Mouse (Mus musculus) liver, embryonic 14.5 days (tissue): ENCODE results near the gene D030056L22Rik. TPM values are rescaled to one million over a fixed set of nuclear protein-coding genes. Genes with fewer than 3 reads are reported as not detected.

ENCODE experiments used
- ATAC-seq: fragments of 200-750 bp; cut with Nextera tagmentation; 2 replicates; pipeline ENCODE4 v1.8.0; 2017; ENCODE audit warnings: moderate number of reproducible peaks, mild to moderate bottlenecking, moderate library complexity; ENCODE audit not compliant: insufficient read depth
- DNase-seq, 3 experiments: peaks; one replicate each; pipeline ENCODE4 v3.0.0-alpha.2; 2012 to 2013; ENCODE audit warnings: low read depth in 3 of 3, low spot score in 3 of 3
- H3K27ac ChIP-seq: fragments of 300-500 bp; sonication (generic); 2 replicates; pipeline ENCODE4 v1.5.1; 2014; ENCODE audit warnings: moderate library complexity, mild to moderate bottlenecking, control low read depth, inconsistent platforms
- H3K27me3 ChIP-seq: fragments of 300-500 bp; sonication (generic); 2 replicates; pipeline ENCODE4 v1.6.1; 2014; ENCODE audit warnings: mild to moderate bottlenecking, low read length, moderate library complexity; ENCODE audit not compliant: control insufficient read depth, insufficient read depth
- H3K36me3 ChIP-seq: fragments of 300-500 bp; sonication (generic); replicated peaks from 2 replicates; pipeline ENCODE4 v1.6.1; 2014; ENCODE audit warnings: low read depth; ENCODE audit not compliant: control insufficient read depth, insufficient read depth
- H3K4me1 ChIP-seq, 2 experiments: fragments of 200-500 bp in 1 of 2; fragments of 300-500 bp in 1 of 2; sonication (generic) in 1 of 2; replicated peaks; 2 replicates each; pipeline ENCODE4 v1.6.1; 2012 to 2014; ENCODE audit warnings: antibody characterized with exemption in 1 of 2, inconsistent platforms in 1 of 2, low read length in 1 of 2; ENCODE audit not compliant: control insufficient read depth in 2 of 2, insufficient read depth in 2 of 2
- H3K4me2 ChIP-seq: fragments of 300-500 bp; sonication (generic); 2 replicates; pipeline ENCODE4 v1.6.1; 2014; ENCODE audit warnings: low read depth, mild to moderate bottlenecking, control low read depth, moderate library complexity
- H3K4me3 ChIP-seq, 2 experiments: fragments of 200-500 bp in 1 of 2; fragments of 300-500 bp in 1 of 2; sonication (generic) in 1 of 2; 2 replicates each; pipeline ENCODE4 v1.5.1; 2012 to 2014; ENCODE audit warnings: low read depth in 2 of 2, low read length in 2 of 2, mild to moderate bottlenecking in 2 of 2, control low read depth in 1 of 2, inconsistent platforms in 1 of 2, moderate library complexity in 1 of 2; ENCODE audit not compliant: insufficient read depth in 1 of 2
- H3K9ac ChIP-seq: fragments of 300-500 bp; sonication (generic); replicated peaks from 2 replicates; pipeline ENCODE4 v1.6.1; 2014; ENCODE audit warnings: mild to moderate bottlenecking, control low read depth, moderate library complexity
- H3K9me3 ChIP-seq: fragments of 300-500 bp; sonication (generic); 2 replicates; pipeline ENCODE4 v1.6.1; 2016; ENCODE audit warnings: low read length, mixed read lengths; ENCODE audit not compliant: control insufficient read depth
- CTCF ChIP-seq: IDR thresholded peaks from 2 replicates; pipeline ENCODE4 v1.5.1; 2016; ENCODE audit warnings: antibody characterized with exemption, low read depth, control low read depth
- EP300 ChIP-seq: IDR thresholded peaks from 2 replicates; pipeline ENCODE4 v1.6.1; 2016; ENCODE audit warnings: antibody characterized with exemption, low read depth
- WGBS: fragments of 180-500 bp; shearing (Covaris S2); extraction: QIAGEN DNeasy Blood & Tissue Kit; methylation state at CpG from one replicate; pipeline ENCODE4 v1.1.7; 2014; ENCODE audit not compliant: insufficient replicate concordance; 5-methylcytosine and 5-hydroxymethylcytosine counted together
- polyA plus RNA-seq, 2 experiments: library from polyadenylated mRNA; depleted of rRNA in 1 of 2; stranded (reverse) in 1 of 2; unstranded in 1 of 2; fragments of >200 nt; fragmentation: Nextera tagmentation in 1 of 2; extraction: Ambion mirVana in 1 of 2; gene quantifications; 2 replicates each; pipeline versions ENCODE4 v1.2.1 to v1.2.3; 2012 to 2014

The D030056L22Rik gene
- polyA plus RNA-seq, 2 experiments = 28.3 to 36.6 TPM

DNA sequence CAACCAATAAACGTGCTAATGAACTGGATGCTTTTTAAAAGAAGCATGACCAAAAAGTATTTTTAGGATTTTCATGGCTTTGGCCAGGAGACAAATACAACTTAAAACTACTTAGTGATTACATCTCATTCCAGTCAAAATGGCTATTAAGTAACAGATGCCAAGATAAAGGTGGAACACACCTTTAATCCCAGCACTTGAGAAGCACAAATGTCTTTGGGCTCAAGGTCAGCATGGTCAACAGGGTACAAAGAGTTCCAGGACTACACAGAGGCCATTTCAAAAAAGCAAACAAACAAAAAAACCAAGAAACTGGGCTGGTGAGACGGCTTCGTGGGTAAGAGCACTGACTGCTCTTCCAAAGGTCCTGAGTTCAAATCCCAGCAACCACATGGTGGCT, 7.3 kb downstream of the D030056L22Rik start:
- H3K27ac ChIP-seq = no peak overlapping the region
- H3K9me3 ChIP-seq = no peaks in the 10 kb centered on the region
- H3K4me2 ChIP-seq = no peak overlapping the region
- TF ChIP-seq CTCF (no peak), EP300 (no peak)
- no peaks in the 10 kb centered on the region for H3K27me3 ChIP-seq
- H3K4me1 ChIP-seq = peaks cover 2 to 5% of the 10 kb centered on the region in 2 experiments; a peak in 2 of 4 replicates
- 76% methylated on average over 3 of the region's 3 CpGs for WGBS
- no peak overlapping the region for H3K9ac ChIP-seq
- no peak overlapping the region for H3K4me3 ChIP-seq
- DNase-seq (no peak), ATAC-seq (no peak)
- H3K36me3 ChIP-seq = peaks cover 22% of the 10 kb centered on the region

DNA sequence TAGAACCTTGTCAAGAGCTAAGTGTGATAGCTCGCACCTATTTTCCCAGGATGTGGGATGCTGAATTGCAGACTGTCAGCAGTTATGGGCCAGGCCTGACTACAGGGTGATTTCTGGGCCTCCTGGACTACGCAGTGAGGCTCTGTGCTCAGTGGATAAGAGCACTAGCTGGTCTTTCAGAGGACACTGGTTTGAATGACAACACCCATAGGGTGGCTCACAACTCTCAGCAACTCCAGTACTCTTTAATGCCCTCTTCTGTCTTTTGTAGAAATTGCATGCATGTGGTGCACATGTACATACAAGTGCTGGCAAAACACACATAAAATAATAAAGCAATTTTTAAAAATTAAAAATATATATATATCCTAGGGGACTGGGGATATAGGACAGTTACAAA, 12.2 kb downstream of the D030056L22Rik start:
- no peaks in the 10 kb centered on the region for H3K4me1 ChIP-seq
- no peak for DNase-seq
- H3K27me3 ChIP-seq = no peaks in the 10 kb centered on the region
- no peaks in the 10 kb centered on the region for H3K36me3 ChIP-seq
- TF ChIP-seq CTCF = peak; percentile 33
- no peak for TF ChIP-seq EP300
- 31% methylated on average over 2 of the region's 2 CpGs for WGBS
- H3K4me2 ChIP-seq = no peak overlapping the region
- no peak overlapping the region for H3K4me3 ChIP-seq
- H3K9ac ChIP-seq = no peak overlapping the region
- no peaks in the 10 kb centered on the region for H3K9me3 ChIP-seq
- H3K27ac ChIP-seq = no peak overlapping the region
- peak; percentile 65 for ATAC-seq

DNA sequence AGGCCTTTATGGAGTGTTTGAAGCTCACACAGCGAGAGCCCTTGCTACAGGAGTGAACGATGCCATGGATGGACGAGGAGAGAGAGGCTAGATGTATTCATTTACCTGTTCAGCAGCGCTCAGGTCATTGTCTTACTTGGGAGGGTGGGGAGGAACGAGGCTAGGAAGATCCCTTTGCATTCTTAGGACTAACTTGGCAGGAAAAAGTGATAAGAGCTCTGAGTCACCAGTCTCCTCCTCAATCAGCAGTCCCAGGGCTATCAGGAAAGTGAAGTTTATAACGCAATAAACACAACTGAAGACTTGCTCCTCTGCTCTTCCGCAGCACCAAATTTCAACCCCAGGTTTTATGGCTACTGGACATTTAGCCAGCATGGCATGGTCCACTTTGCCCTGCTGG, 17.3 kb downstream of the D030056L22Rik start:
- WGBS = 45% methylated on average over 7 of the region's 7 CpGs

DNA sequence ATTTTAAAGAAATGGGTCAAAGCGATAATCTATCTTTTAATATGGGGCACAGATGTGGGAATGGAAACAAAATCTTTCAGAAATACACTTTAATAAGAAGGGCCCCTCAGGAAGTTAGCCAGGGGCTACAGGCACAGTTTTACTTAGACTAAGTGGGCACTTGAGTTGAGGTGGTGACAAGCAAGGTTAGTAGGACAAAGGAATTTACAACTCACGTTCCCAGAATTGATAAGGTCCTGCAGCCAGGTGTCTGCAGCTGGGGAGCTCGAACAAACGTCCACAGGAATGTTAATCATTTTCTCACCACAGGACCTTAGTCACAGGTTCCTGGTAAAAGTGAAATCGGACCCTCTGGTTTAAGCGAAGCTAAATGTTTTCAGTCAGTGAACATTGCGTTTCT, 18.1 kb downstream of the D030056L22Rik start:
- Histone ChIP-seq H3K4me2 (no peak overlapping the region), H3K27me3 (no peaks in the 10 kb centered on the region), H3K9me3 (no peaks in the 10 kb centered on the region), H3K4me3 (no peak overlapping the region), H3K36me3 (no peaks in the 10 kb centered on the region), H3K27ac (no peak overlapping the region), H3K4me1 (0 out of 4 replicates have a peak, but pooled peaks cover 0 to 2% of the 10 kb centered on the region in 2 experiments), H3K9ac (no peak overlapping the region)
- TF ChIP-seq CTCF (no peak), EP300 (no peak)
- 41% methylated on average over 7 of the region's 7 CpGs for WGBS
- ATAC-seq = no peak
- DNase-seq = no peak

More for the DNA sequence above, 17.3 kb downstream of the D030056L22Rik start:
- no peak overlapping the region for H3K9ac ChIP-seq
- no peak overlapping the region for H3K4me3 ChIP-seq
- ATAC-seq (no peak), DNase-seq (no peak)
- no peaks in the 10 kb centered on the region for H3K9me3 ChIP-seq
- no peak overlapping the region for H3K27ac ChIP-seq
- no peaks in the 10 kb centered on the region for H3K36me3 ChIP-seq
- no peaks in the 10 kb centered on the region for H3K27me3 ChIP-seq
- H3K4me1 ChIP-seq = 0 out of 4 replicates have a peak, but pooled peaks cover 0 to 2% of the 10 kb centered on the region in 2 experiments
- no peak for TF ChIP-seq CTCF
- TF ChIP-seq EP300 = no peak
- no peak overlapping the region for H3K4me2 ChIP-seq

DNA sequence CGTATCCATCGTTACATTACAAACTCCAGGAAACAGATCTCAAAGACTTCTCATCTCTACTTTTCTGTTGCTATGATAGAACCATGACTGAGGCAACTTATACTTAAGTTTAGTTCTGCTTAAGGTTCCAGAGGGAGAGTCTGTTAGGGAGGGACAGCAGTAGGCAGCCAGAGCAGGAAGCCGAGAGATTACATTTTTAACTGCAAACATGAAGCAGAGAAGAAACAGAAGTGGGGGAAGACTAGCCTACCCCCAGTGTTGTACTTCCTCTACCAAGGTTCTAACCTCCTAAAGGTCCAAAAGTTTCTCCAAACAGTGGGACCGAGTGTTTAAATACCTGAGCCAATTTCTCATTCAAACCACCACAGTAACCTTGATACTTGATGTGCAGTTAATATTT, 22.9 kb downstream of the D030056L22Rik start:
- Histone ChIP-seq H3K9ac (no peak overlapping the region), H3K4me1 (peaks cover 7 to 11% of the 10 kb centered on the region in 2 experiments), H3K27me3 (no peaks in the 10 kb centered on the region), H3K4me2 (no peak overlapping the region), H3K27ac (no peak overlapping the region), H3K9me3 (no peaks in the 10 kb centered on the region), H3K36me3 (no peaks in the 10 kb centered on the region), H3K4me3 (no peak overlapping the region)
- 76% methylated on average over 4 of the region's 4 CpGs for WGBS
- no peak for ATAC-seq
- TF ChIP-seq CTCF (no peak), EP300 (no peak)
- no peak for DNase-seq
